Mouse (Mus musculus) stomach, embryonic 15.5 days (tissue): ENCODE results near the gene Nop2. TPM values are rescaled to one million over a fixed set of nuclear protein-coding genes. Genes with fewer than 3 reads are reported as not detected.

ENCODE experiments used
- ATAC-seq: fragments of 200-750 bp; cut with Nextera tagmentation; 2 replicates; pipeline ENCODE4 v1.8.0; 2017; ENCODE audit warnings: low read depth, moderate number of reproducible peaks, moderate TSS enrichment; ENCODE audit not compliant: insufficient read depth, low FRiP score
- H3K27ac ChIP-seq: fragments of 300-500 bp; sonication (generic); 2 replicates; pipeline ENCODE4 v1.5.1; 2015; ENCODE audit warnings: mild to moderate bottlenecking, inconsistent platforms
- H3K27me3 ChIP-seq: fragments of 300-500 bp; sonication (generic); replicated peaks from 2 replicates; pipeline ENCODE4 v1.6.1; 2015; ENCODE audit warnings: inconsistent platforms
- H3K36me3 ChIP-seq: fragments of 300-500 bp; sonication (generic); 2 replicates; pipeline ENCODE4 v1.6.1; 2015; ENCODE audit warnings: inconsistent platforms
- H3K4me1 ChIP-seq: fragments of 300-500 bp; sonication (generic); 2 replicates; pipeline ENCODE4 v1.6.1; 2015; ENCODE audit warnings: inconsistent platforms
- H3K4me2 ChIP-seq: fragments of 300-500 bp; sonication (generic); 2 replicates; pipeline ENCODE4 v1.6.1; 2015; ENCODE audit warnings: mild to moderate bottlenecking, inconsistent platforms
- H3K4me3 ChIP-seq: fragments of 300-500 bp; sonication (generic); replicated peaks from 2 replicates; pipeline ENCODE4 v1.5.1; 2015; ENCODE audit warnings: inconsistent platforms
- H3K9ac ChIP-seq: fragments of 300-500 bp; sonication (generic); 2 replicates; pipeline ENCODE4 v1.6.1; 2015; ENCODE audit warnings: inconsistent platforms
- H3K9me3 ChIP-seq: fragments of 300-500 bp; sonication (generic); 2 replicates; pipeline ENCODE4 v1.6.1; 2016; ENCODE audit warnings: inconsistent platforms
- WGBS: fragments of 180-500 bp; shearing (Covaris S2); methylation state at CpG from one replicate; pipeline ENCODE4 v1.1.7; 2015; 5-methylcytosine and 5-hydroxymethylcytosine counted together
- microRNA-seq: library from miRNA; unstranded; fragments of <30 nt; microRNA quantifications from one replicate; pipeline ENCODE4, GENCODE M21; 2016
- polyA plus RNA-seq: library from polyadenylated mRNA; unstranded; fragments of >200 nt; fragmentation: Nextera tagmentation; extraction: Ambion mirVana; gene quantifications from 2 replicates; pipeline ENCODE4 v1.2.1, GENCODE M21; 2015

The Nop2 gene
- polyA plus RNA-seq, 1 experiment from 2014 or later, result 55.6 TPM

DNA sequence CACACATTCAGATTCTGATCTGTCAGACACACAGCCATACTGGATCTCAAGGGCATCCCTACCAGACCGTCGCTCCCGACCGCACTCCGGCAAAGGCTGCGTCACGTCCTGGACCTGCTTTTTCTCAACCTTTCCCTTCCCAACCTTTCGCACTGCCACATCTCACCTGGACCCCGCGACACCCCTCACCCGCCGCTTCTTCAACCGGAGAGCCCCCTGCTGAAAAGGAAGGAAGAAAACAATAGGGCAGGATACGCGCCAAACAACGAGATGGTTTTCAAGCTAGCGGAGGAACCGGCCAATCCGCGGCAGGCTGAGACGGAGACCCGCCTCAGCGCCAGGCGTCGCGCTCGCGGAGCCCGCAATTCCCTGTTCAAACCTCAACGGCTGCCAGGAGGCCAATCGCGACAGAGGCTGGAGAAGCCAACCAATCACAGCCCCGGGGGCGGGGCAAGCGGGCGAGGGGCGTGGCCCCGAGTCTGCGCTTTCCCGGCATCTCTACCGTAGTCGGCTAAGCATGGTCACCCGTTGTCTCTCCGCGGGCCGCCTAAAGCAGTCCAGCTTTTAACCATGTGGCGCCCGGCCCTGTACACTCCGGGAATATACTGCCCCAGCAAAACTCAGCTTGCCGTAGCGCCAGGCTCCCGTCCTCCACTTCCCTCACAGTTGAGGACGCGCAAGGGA is 59.8 kb downstream of the Nop2 start, which contains the start of the genes Ncapd2 and Mrpl51:
Gene Ncapd2 (minus strand): TSS at position 370 of the 684 bp plus-strand sequence.
Gene Mrpl51 (plus strand): TSS at position 470 of the 684 bp plus-strand sequence.
- Histone ChIP-seq H3K4me2 (peak within 1 kb of the TSS; percentile 78), H3K9ac (peak within 1 kb of the TSS; percentile 60), H3K27me3 (no peaks in the 10 kb centered on the region), H3K36me3 (peaks cover 22% of the 10 kb centered on the region), H3K9me3 (no peaks in the 10 kb centered on the region), H3K27ac (peak within 1 kb of the TSS; percentile 100), H3K4me1 (0 out of 2 replicates have a peak, but pooled peaks cover 3% of the 10 kb centered on the region), H3K4me3 (peak within 1 kb of the TSS; percentile 83)
- ATAC-seq, result peak; percentile 96
- WGBS, result under 1% methylated on average over 54 of the region's 54 CpGs

DNA sequence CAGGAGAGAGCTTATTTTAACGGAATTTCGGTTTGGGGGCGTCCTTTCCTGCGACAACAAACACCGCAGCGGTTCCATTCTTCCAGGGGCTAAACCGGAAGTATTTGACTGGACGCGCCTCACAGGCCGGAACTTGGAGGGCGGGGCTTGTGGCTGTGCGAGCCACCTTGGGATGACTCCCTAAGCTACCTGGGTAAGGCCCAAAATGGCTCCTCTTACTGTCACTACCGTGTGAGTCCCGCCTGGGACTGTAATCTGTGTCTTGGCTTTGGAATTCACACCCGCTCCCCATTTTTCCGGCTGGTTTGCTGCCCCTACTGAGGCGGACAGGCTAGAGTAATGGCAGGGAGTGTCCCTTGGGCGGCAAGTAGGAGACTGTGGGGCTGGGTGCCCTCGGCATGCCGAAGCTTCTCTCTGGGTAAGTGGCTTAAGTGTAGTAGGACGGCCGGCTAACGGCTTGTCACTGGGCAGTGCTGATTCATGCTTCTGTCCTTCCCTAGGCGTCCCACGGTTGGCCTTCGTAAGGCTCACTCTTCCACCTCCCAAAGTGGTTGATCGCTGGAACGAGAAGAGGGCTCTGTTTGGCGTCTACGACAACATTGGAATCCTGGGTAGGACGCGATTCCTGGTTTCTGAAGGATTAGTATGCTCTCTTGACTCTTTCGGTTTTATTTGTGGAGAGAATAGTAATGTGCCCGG is 60.5 kb downstream of the Nop2 start:
- Histone ChIP-seq H3K4me1 (0 out of 2 replicates have a peak, but pooled peaks cover 3% of the 10 kb centered on the region), H3K9ac (peak overlapping the region; percentile 59), H3K4me2 (peak overlapping the region; percentile 78), H3K4me3 (peak overlapping the region; percentile 83), H3K27ac (peak overlapping the region; percentile 100), H3K27me3 (no peaks in the 10 kb centered on the region), H3K9me3 (no peaks in the 10 kb centered on the region), H3K36me3 (peaks cover 16% of the 10 kb centered on the region)
- WGBS, result under 1% methylated on average over 34 of the region's 34 CpGs
- peak; percentile 91 for ATAC-seq

DNA sequence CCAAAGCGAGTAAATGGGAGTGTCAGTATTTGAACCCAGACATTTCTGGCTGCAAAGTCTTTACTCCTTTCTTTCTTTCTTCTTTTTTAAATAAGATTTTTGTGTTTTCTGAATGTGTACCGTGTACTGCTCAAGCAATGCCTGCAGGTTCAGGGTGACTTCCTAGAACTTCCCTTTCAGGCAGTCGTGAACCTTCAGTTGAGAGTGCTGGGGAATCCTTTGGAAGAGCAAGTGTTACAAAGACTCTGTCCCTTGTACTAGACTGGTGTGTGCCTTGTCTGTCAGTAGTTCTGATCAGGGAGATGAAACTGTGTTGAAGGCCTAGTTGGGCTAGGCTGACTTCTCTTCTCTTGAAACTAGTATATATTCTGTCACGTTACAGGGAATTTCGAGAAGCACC is 61.1 kb downstream of the Nop2 start:
- peaks cover 9% of the 10 kb centered on the region for H3K36me3 ChIP-seq
- peak overlapping the region; percentile 83 for H3K4me3 ChIP-seq
- no peaks in the 10 kb centered on the region for H3K27me3 ChIP-seq
- H3K9ac ChIP-seq, result peak overlapping the region; percentile 59
- WGBS, result 36% methylated on average over 5 of the region's 5 CpGs
- H3K27ac ChIP-seq, result peak overlapping the region; percentile 100
- H3K4me1 ChIP-seq, result 0 out of 2 replicates have a peak, but pooled peaks cover 3% of the 10 kb centered on the region
- H3K4me2 ChIP-seq, result peak overlapping the region; percentile 78
- H3K9me3 ChIP-seq, result no peaks in the 10 kb centered on the region
- ATAC-seq, result no peak

DNA sequence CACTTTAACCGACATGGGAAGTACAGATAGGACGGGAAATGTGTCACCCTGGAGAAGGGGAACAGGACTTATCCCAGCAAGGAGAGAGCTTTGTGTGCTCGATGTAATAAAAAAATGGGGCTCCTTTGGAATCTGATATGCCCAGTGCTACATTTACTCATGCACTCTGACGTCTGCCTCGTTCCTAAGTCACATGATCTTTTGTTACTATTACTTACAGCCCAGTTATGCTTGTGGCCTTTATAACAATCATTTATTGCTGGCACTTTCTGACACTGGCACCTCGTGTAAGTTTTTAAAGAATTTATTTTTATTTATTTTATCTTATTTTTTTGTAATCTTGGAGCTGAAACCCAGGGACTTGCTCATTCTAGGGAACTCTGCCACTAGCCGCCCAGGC is 61.7 kb downstream of the Nop2 start:
- 55% methylated on average over 7 of the region's 7 CpGs for WGBS
- ATAC-seq, result no peak
- Histone ChIP-seq H3K36me3 (peaks cover 3% of the 10 kb centered on the region), H3K4me1 (0 out of 2 replicates have a peak, but pooled peaks cover 3% of the 10 kb centered on the region), H3K9ac (no peak overlapping the region), H3K9me3 (no peaks in the 10 kb centered on the region), H3K4me3 (peak overlapping the region; percentile 83; the same call in 1 of the 2 replicates), H3K27ac (no peak overlapping the region), H3K27me3 (no peaks in the 10 kb centered on the region), H3K4me2 (peak overlapping the region; percentile 78)

Small RNAs within 50 kb of the gene (microRNA-seq; reads per million reads assigned to microRNA genes)
- gene Mir7045, result not detected

Other genes with a start within 250 kb of the Nop2 start
- gene Cd4, start 243.7 kb upstream of the Nop2 start, polyA plus RNA-seq, result 0.41 and 0.64 TPM in 2 replicates
- gene Lag3, start 220.2 kb upstream of the Nop2 start, polyA plus RNA-seq, result 1.5 and 2.4 TPM in 2 replicates
- gene Ptms, start 211.8 kb upstream of the Nop2 start, polyA plus RNA-seq, result 322 and 340 TPM in 2 replicates
- gene Mlf2, start 200.5 kb upstream of the Nop2 start, polyA plus RNA-seq, result 351 and 362 TPM in 2 replicates
- 128 and 153 TPM in 2 replicates for gene Cops7a, start 166.4 kb upstream of the Nop2 start, polyA plus RNA-seq
- gene Pianp, start 135.2 kb upstream of the Nop2 start, polyA plus RNA-seq, result 3.8 and 4.3 TPM in 2 replicates
- 17.2 and 19.4 TPM in 2 replicates for gene Zfp384, start 122.8 kb upstream of the Nop2 start, polyA plus RNA-seq
- 102 and 115 TPM in 2 replicates for gene Ing4, start 92.1 kb upstream of the Nop2 start, polyA plus RNA-seq
- gene Acrbp, start 82.2 kb upstream of the Nop2 start, polyA plus RNA-seq, result 9.9 and 11.8 TPM in 2 replicates
- 4.6 and 5.0 TPM in 2 replicates for gene Lpar5, start 64.0 kb upstream of the Nop2 start, polyA plus RNA-seq
- 58.6 and 62.3 TPM in 2 replicates for gene Chd4, start 35.9 kb upstream of the Nop2 start, polyA plus RNA-seq
- 8.2 and 9.0 TPM in 2 replicates for gene Iffo1, start 13.3 kb downstream of the Nop2 start, polyA plus RNA-seq
- 1,509 and 1,865 TPM in 2 replicates for gene Gapdh, start 34.6 kb downstream of the Nop2 start, polyA plus RNA-seq
- gene Ncapd2, start 59.8 kb downstream of the Nop2 start, polyA plus RNA-seq, result 107 and 108 TPM in 2 replicates
- gene Mrpl51, start 59.9 kb downstream of the Nop2 start, polyA plus RNA-seq, result 231 and 236 TPM in 2 replicates
- gene Vamp1, start 83.6 kb downstream of the Nop2 start, polyA plus RNA-seq, result 6.0 and 6.3 TPM in 2 replicates
- 8.0 and 8.8 TPM in 2 replicates for gene Tapbpl, start 100.0 kb downstream of the Nop2 start, polyA plus RNA-seq
- 2.2 and 2.5 TPM in 2 replicates for gene Cd27, start 105.1 kb downstream of the Nop2 start, polyA plus RNA-seq
- 0.12 TPM in 2 replicates for gene Tuba3a, start 154.1 kb downstream of the Nop2 start, polyA plus RNA-seq
- gene Ltbr, start 182.0 kb downstream of the Nop2 start, polyA plus RNA-seq, result 62.7 and 64.5 TPM in 2 replicates
- 3.1 and 3.8 TPM in 2 replicates for gene Scnn1a, start 188.8 kb downstream of the Nop2 start, polyA plus RNA-seq
- gene Tnfrsf1a, start 217.5 kb downstream of the Nop2 start, polyA plus RNA-seq, result 67.6 and 69.5 TPM in 2 replicates
- gene Plekhg6, start 248.9 kb downstream of the Nop2 start, polyA plus RNA-seq, result 3.1 and 3.9 TPM in 2 replicates